Mouse (Mus musculus): ENCODE data around the gene Tmcc3.

Tmcc3 gene

DNA sequence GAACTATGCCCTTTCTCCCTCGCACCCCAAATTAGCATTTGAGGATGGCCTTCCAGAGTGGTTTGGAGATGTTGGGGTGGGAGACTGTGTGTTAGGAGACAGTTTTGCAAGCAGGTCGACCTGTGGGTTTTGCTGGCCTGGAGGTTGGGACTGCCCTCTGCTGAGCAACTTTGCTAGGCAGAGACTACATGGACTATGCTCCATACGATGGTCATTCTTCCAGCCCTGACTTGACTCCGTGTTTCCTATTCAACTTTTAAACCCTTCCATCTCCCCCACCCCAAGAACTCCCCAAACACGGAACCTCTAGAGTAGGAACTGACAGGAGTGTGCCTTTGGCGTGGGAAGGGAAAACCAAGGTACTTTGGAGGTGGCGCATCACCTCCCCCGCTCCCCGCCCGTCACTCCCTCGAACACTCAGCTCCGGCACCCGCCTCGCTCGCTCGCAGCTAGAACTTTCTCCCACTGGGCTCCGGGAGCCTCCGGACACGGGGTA is at the start of gene Tmcc3:
Gene Tmcc3, plus strand, starts transcription at position 439 of the 496 bp plus-strand sequence.
- DNase-seq (ENCODE audit: low spot score) = no peak

GRCm38 (mm10) chr10:94262646-94263045 is 49.1 kb upstream of the Tmcc3 start:
- no peak for DNase-seq (ENCODE audit: low spot score)

- DNase-seq (ENCODE audit: low spot score) = no peak
Observed at GRCm38 (mm10) chr10:94263211-94263610, 48.5 kb upstream of the Tmcc3 start.

DNA sequence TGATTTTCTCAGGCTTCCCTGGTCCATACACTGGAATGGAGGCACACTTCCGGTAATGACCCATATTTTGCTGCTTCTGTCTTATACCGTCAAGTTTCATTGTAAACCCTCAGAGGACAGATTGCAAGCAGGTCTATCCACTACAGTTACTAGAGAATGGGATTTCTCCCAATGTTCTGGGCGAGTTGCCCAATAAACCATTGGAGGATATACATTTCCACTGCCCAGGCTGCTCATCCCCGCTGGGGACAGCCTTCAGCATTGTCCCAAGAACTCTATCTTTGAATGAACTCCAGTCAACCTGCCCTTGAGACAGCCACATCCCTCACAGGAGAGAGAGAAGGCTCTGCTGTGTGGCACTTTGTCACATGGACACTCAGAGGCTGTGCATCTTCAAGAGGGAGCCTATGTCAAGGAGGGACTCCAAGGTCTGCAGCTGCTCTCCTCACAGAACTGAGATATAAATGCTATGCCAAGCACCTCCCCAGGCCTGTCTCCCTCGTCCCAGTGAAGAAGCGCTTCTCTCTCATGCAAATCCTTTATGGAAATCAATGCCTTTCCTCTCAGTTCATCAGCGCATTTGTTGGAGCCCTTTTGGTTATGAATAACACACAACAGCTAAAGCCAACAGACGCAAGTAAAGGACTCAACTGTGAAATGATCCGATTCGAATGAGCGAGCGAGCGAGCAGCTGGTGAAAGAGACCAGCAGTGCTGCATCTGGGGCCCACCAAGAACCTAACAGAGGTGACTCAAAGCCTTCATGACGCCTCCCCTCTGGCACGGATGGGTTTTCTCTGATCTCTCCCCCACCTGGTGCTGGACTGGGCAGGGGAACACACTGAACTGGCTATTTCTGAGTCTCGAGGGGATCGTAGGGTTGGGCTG is 45.9 kb upstream of the Tmcc3 start:
- DNase-seq (ENCODE audit: low spot score) = no peak

DNA sequence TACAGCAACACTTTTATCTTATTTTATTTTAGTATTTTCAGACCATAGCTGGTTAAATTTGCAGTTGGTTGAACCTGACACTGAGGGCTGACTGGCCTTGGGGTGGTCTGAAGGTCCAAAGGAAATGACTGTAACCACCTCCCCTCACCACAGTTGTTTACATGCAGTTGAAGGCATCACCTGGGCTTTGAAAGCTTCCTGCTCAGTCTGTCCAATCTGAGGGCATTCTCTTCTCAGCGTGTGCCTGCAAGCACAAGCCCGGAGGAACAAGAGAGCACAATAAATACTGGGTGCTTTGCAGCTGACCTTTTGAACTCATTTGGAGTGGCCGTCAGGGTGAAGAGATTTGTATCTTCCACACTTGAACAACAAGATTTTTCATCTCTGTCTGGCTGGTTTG is 36.4 kb upstream of the Tmcc3 start:
- no peak for DNase-seq (ENCODE audit: low spot score)

DNA sequence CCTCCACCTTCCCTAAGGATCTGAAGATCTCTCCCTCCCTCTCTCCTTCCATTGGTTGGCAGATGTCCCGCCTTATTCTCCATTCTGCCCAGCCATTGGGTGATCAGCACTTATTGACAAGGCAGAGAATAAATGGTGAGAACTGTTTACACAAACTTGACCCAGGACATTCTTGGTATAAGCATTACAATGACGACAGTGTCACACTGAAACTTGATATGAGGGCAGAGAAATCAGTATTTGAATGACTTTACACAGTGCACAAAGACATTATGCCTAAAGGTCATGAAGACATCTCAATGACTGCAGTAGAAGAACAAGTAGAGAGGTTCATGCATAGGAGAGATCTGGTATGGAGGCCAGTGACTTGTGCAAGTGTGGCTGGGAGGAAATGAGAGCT is 35.2 kb upstream of the Tmcc3 start:
- DNase-seq (ENCODE audit: low spot score) = no peak

GRCm38 (mm10) chr10:94282179-94282578 is 29.6 kb upstream of the Tmcc3 start:
- no peak for DNase-seq (ENCODE audit: low spot score)

GRCm38 (mm10) chr10:94282797-94283196 is 29.0 kb upstream of the Tmcc3 start:
- no peak for DNase-seq (ENCODE audit: low spot score)

GRCm38 (mm10) chr10:94294437-94294836 is 17.3 kb upstream of the Tmcc3 start:
- DNase-seq (ENCODE audit: low spot score) = no peak

DNA sequence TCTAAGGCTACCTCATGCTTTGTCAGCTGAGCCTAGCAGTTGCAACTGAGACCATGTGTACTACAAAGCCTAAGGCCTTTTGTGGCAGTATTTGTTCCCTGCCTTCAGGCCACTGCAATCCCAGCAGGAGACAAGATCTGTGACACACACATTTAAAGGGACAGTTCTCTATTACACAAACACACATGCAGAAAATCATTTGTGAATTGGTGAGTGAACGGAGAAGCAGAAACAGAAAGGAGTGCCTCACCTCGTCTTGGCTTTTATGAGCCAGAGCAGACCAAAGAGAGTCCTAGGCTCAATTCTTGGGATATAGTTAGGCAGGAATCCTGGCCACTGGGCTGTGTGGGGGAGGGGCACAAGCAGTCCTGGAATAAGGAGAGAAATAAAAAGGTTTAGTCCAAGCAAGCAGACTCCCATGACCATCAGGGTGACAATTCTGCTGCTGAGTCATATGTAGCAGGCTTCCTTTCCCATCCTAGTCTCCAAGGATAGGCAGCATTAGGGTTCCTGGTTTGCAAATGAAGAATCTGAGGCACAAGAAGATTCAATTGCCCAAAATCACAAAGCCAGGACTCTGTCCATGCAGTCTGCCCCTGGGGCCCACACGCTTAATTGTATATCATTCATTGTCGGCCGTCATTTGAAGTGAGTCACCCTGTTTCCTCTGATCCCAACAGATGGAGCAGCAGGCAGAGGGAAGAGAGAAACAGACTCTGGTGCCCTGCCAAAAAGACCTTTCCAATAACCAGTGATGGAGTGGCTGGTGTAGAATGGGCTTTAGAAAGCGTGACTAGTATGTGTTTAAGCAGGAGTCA is 16.6 kb upstream of the Tmcc3 start:
- no peak for DNase-seq (ENCODE audit: low spot score)

- DNase-seq (ENCODE audit: low spot score) = no peak
Observed at GRCm38 (mm10) chr10:94295923-94296605, 15.7 kb upstream of the Tmcc3 start.

- DNase-seq (ENCODE audit: low spot score) = no peak
Observed at GRCm38 (mm10) chr10:94298471-94298870, 13.3 kb upstream of the Tmcc3 start, which contains the start of gene Gm4792. Gene Gm4792 (minus strand): TSS chr10:94298703.

- DNase-seq (ENCODE audit: low spot score) = no peak
Observed at GRCm38 (mm10) chr10:94299301-94299700, 12.4 kb upstream of the Tmcc3 start.

- DNase-seq (ENCODE audit: low spot score) = no peak
Observed at GRCm38 (mm10) chr10:94304064-94304657, 7.6 kb upstream of the Tmcc3 start.

DNA sequence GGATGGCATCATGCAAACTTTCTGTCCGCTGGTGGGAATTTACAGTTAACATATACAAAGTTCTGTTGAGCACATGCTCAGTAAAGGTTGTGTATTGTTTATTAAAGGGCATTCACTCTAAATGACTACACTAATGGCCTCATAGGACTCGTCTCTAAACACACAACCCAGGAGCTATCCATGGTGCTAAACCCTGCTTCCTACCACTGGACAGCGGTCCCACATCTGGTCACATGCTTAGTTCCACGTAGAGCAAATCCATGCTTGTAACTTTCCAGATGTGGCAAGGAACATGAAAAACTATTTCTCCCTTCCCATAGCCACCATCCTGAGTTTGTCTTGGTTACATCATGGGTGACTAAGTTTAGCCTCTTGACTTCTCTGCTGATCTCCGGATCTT is 6.2 kb upstream of the Tmcc3 start:
- no peak for DNase-seq (ENCODE audit: low spot score)

DNA sequence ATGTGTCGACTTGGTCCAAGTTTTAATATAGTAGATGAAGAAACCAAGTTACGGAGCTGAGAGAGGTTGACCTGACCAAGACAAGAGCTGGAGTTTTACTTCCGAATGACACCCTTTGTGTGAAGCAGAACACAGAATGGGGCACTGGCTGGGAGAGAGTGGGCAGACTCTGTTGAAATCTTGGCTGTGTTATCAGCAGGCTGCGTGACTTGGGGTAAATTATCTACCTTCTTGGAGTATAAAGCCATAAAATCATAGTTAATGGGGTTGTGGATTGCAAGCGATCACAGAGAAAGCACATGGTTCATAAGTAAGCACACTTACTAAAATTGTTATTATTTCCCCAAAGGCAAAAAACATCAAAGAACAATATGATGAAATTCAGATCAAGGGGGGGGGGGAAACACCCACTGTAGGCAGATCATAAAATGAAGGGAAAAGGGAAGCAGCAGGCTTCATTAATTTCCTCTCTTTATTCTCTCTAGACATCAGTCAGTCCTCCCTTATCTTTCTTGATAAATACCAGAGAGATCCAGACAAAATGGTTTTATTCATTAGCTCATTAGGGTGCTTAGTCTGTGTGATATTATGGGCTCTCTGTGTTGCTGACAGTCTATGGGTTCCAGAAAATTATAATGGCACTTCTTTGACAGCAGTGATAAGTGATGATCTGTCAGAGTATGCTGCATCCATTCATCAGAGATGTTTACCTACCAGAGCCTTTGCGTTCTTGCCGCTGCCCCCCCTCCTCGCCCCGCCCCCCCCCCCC is 1.1 kb upstream of the Tmcc3 start:
- no peak for DNase-seq (ENCODE audit: low spot score)

GRCm38 (mm10) chr10:94312007-94312715 is 412 bp downstream of the Tmcc3 start:
- DNase-seq (ENCODE audit: low spot score) = no peak

DNA sequence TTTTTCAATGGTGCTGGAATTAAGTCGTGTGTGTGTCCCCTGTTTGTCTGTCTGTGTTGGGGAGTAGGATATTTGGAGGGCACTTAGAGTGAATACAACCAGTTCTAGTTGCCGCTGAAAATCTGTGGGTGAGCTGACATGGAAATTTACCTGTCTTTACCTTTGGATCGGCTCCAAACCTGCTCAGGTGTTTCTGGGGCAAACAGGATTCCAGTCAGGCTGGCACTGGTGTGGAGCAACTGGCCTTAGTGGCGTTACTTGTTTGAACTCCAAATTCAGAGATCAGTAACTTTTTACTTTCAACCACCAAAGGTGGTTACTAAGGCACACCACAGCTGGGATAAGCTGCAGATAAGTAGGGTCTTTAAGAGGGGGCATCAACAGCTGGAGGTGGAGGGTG is 1.4 kb downstream of the Tmcc3 start:
- DNase-seq (ENCODE audit: low spot score) = no peak

- DNase-seq (ENCODE audit: low spot score) = no peak
Observed at GRCm38 (mm10) chr10:94318574-94318973, 6.8 kb downstream of the Tmcc3 start.

GRCm38 (mm10) chr10:94329962-94330361 is 18.2 kb downstream of the Tmcc3 start:
- DNase-seq (ENCODE audit: low spot score) = no peak
